Mouse (Mus musculus) C2C12 (cell line): ENCODE measurements at regions not wholly inside any gene's neighbourhood (a gene's known extent, or its start where the extent isn't known, plus 50 kb on each side); places are given as distances from the start of the nearest gene placed in this dataset.

Experiments
- H3K27me3 ChIP-seq: one replicate; pipeline ENCODE4 v1.6.1; 2011; ENCODE audit not compliant: control insufficient read depth, insufficient read depth, insufficient read length
- H3K36me3 ChIP-seq: one replicate; pipeline ENCODE4 v1.6.1; 2011; ENCODE audit not compliant: control insufficient read depth, insufficient read depth
- H3K4me3 ChIP-seq: one replicate; pipeline ENCODE4 v1.5.1; 2011; ENCODE audit warnings: mild to moderate bottlenecking, control low read depth; ENCODE audit not compliant: poor library complexity, insufficient read depth, severe bottlenecking
- H3K79me2 ChIP-seq: one replicate; pipeline ENCODE4 v1.6.1; 2011; ENCODE audit not compliant: control insufficient read depth, insufficient read depth
- H3K79me3 ChIP-seq: one replicate; pipeline ENCODE4 v1.6.1; 2011; ENCODE audit warnings: low read depth, control low read depth
- H3ac ChIP-seq: one replicate; pipeline ENCODE3; 2011; ENCODE audit warnings: low read depth; ENCODE audit not compliant: control insufficient read depth, insufficient read length
- CEBPB ChIP-seq: IDR thresholded peaks from one replicate; pipeline ENCODE4 v1.6.1; 2011; ENCODE audit warnings: low read depth, mild to moderate bottlenecking, control low read depth, moderate library complexity
- CTCF ChIP-seq: IDR thresholded peaks from one replicate; pipeline ENCODE4 v1.5.1; 2011; ENCODE audit not compliant: control insufficient read depth, insufficient read depth, insufficient read length
- FOSL1 ChIP-seq: IDR thresholded peaks from one replicate; pipeline ENCODE4 v1.8.0; 2011; ENCODE audit warnings: mild to moderate bottlenecking, low read length; ENCODE audit not compliant: poor library complexity, insufficient read depth, severe bottlenecking
- MAX ChIP-seq: IDR thresholded peaks from one replicate; pipeline ENCODE4 v1.6.1; 2011; ENCODE audit warnings: mild to moderate bottlenecking, control low read depth
- MYOD1 ChIP-seq: IDR thresholded peaks from one replicate; pipeline ENCODE4 v1.6.1; 2011; ENCODE audit warnings: low read depth; ENCODE audit not compliant: control insufficient read depth, insufficient read length
- MYOG ChIP-seq: IDR thresholded peaks from one replicate; pipeline ENCODE4 v1.6.1; 2011; ENCODE audit not compliant: control insufficient read depth, insufficient read length; ENCODE audit errors: extremely low read depth
- USF1 ChIP-seq: IDR thresholded peaks from one replicate; pipeline ENCODE4 v1.6.1; 2011; ENCODE audit warnings: low read depth, mild to moderate bottlenecking, control low read depth, moderate library complexity

- no peaks in the 10 kb centered on the region for H3K36me3 ChIP-seq
- TF ChIP-seq MAX, result no peak
- no peak for TF ChIP-seq FOSL1
- H3K27me3 ChIP-seq, result no peaks in the 10 kb centered on the region
- no peaks in the 10 kb centered on the region for H3K79me3 ChIP-seq
- no peak overlapping the region for H3ac ChIP-seq
- no peak overlapping the region for H3K4me3 ChIP-seq
- no peaks in the 10 kb centered on the region for H3K79me2 ChIP-seq
Observed at GRCm38 (mm10) chr9:84178705-84179104, 253.8 kb downstream of the Bckdhb start.

- Histone ChIP-seq H3K27me3 (no peaks in the 10 kb centered on the region), H3K36me3 (no peaks in the 10 kb centered on the region), H3K79me2 (no peaks in the 10 kb centered on the region), H3ac (no peak overlapping the region), H3K79me3 (no peaks in the 10 kb centered on the region), H3K4me3 (no peak overlapping the region)
- no peak for TF ChIP-seq CTCF
- no peak for TF ChIP-seq MAX
- no peak for TF ChIP-seq MYOG
- no peak for TF ChIP-seq FOSL1
- TF ChIP-seq CEBPB, result no peak
- TF ChIP-seq USF1, result no peak
- no peak for TF ChIP-seq MYOD1
Observed at GRCm38 (mm10) chr9:84179238-84179637, 254.3 kb downstream of the Bckdhb start.

GRCm38 (mm10) chr9:84183637-84184374 is 258.9 kb downstream of the Bckdhb start:
- no peak for TF ChIP-seq CTCF
- TF ChIP-seq USF1, result no peak
- TF ChIP-seq FOSL1, result no peak
- no peak for TF ChIP-seq MYOD1
- no peak for TF ChIP-seq CEBPB
- TF ChIP-seq MYOG, result no peak
- no peak for TF ChIP-seq MAX
- Histone ChIP-seq H3K79me2 (no peaks in the 10 kb centered on the region), H3K36me3 (no peaks in the 10 kb centered on the region), H3K4me3 (no peak overlapping the region), H3K79me3 (no peaks in the 10 kb centered on the region), H3K27me3 (no peaks in the 10 kb centered on the region), H3ac (no peak overlapping the region)

- H3K36me3 ChIP-seq, result no peaks in the 10 kb centered on the region
- no peaks in the 10 kb centered on the region for H3K27me3 ChIP-seq
- no peak overlapping the region for H3ac ChIP-seq
- TF ChIP-seq CTCF, result no peak
- no peak for TF ChIP-seq FOSL1
- no peak for TF ChIP-seq MYOD1
- no peak for TF ChIP-seq MYOG
- TF ChIP-seq MAX, result no peak
- TF ChIP-seq CEBPB, result no peak
- TF ChIP-seq USF1, result no peak
- no peak overlapping the region for H3K4me3 ChIP-seq
- no peaks in the 10 kb centered on the region for H3K79me2 ChIP-seq
- no peaks in the 10 kb centered on the region for H3K79me3 ChIP-seq
Observed at GRCm38 (mm10) chr9:84187531-84187930, 262.6 kb downstream of the Bckdhb start.

- no peak overlapping the region for H3K4me3 ChIP-seq
- TF ChIP-seq CEBPB (no peak), USF1 (no peak)
- H3ac ChIP-seq, result no peak overlapping the region
- no peaks in the 10 kb centered on the region for H3K79me2 ChIP-seq
- no peaks in the 10 kb centered on the region for H3K27me3 ChIP-seq
- no peaks in the 10 kb centered on the region for H3K36me3 ChIP-seq
- no peaks in the 10 kb centered on the region for H3K79me3 ChIP-seq
Observed at GRCm38 (mm10) chr9:84193405-84193804, 268.5 kb downstream of the Bckdhb start.

GRCm38 (mm10) chr9:84194716-84195115 is 269.8 kb downstream of the Bckdhb start:
- TF ChIP-seq MAX (no peak), MYOG (no peak), CTCF (no peak), MYOD1 (no peak), USF1 (no peak), CEBPB (no peak), FOSL1 (no peak)
- Histone ChIP-seq H3ac (no peak overlapping the region), H3K79me3 (no peaks in the 10 kb centered on the region)

More at GRCm38 (mm10) chr9:84194716-84195115, 269.8 kb downstream of the Bckdhb start:
- Histone ChIP-seq H3K4me3 (no peak overlapping the region), H3K79me2 (no peaks in the 10 kb centered on the region), H3K27me3 (no peaks in the 10 kb centered on the region), H3K36me3 (no peaks in the 10 kb centered on the region)
